Mouse (Mus musculus) cerebellum, adult 2 months (tissue): Measurements from ENCODE around the gene Klf9.

ENCODE experiments used
- CTCF ChIP-seq: fragments of 200-500 bp; IDR thresholded peaks from 2 replicates; pipeline ENCODE4 v1.5.1; 2011; ENCODE audit warnings: low read depth, mild to moderate bottlenecking, control low read depth, low read length, moderate library complexity, borderline replicate concordance; ENCODE audit not compliant: insufficient read depth
- POLR2A ChIP-seq: fragments of 200-500 bp; IDR thresholded peaks from 2 replicates; pipeline ENCODE4 v1.6.1; 2011; ENCODE audit warnings: low read length, control low read depth, borderline replicate concordance; ENCODE audit not compliant: insufficient read depth

DNA sequence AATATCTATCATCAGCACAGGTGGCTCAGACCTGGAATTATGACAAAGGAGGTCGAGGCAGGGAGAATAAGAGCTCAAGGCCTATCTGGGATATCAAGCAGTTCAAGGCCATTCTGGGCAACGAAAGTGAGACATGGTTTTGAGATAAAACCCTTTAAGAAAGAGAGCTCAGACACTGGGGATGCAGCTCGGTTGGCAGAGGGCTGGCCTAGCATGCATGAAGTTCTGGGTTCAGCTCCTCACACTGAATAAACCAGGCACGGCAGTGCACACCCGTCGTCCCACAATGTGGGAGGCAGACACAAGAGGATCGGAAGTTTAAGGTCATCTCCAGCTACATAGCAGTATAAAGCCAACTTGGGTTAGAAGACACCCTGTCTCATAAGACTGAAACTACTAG is 48.0 kb downstream of the Klf9 start:
- TF ChIP-seq CTCF = no peak
- TF ChIP-seq POLR2A = no peak
